Mouse (Mus musculus) CH12F3 (cell line): ENCODE data around the gene Kif4.

ENCODE experiments used
- in situ Hi-C: fragments of 300-500 bp; cut with MboI; formaldehyde crosslinking; loops from 2 replicates; pipeline ENCODE4 v1.14.3; 2020; ENCODE audit warnings: low sequenced_read_pairs

The Kif4 gene

DNA sequence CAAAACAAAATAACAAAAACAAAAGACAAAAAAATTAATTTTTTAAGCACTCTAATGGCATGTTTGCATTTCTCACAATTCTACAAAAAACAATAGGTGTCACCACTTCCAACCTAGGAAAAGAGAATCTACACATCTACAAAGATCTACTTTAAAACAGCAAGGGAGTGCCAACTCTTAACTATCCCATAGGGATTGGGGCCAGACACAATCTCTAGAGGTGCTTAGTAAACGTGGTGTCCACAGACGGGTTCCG is at the start of gene Kif4:
Kif4 (plus strand) TSS at position 192 of the 256 bp plus-strand sequence.
- in situ Hi-C loops: no loop called here

DNA sequence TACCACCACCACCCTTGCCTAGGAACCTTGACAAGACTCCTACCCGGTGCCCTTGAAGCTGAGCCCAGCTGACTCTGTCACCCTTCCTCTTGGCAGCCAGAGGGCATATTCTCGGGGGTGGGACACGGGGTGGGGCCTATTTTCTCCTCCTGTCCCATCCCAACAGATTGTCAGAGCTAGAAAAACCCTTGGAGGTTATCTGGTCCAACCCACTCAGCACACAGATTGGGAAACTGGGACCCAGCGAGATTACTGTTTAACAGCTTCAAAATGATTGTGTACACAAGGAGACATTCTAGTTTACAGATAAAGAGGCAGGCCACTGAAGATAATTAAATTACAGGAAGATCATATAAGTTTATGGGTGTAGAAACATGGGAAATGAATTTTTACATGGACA is 30.7 kb upstream of the Kif4 start, which contains the start of gene P2ry4:
P2ry4 (minus strand) TSS at position 79 of the 400 bp plus-strand sequence.
- in situ Hi-C loops: no loop called here

DNA sequence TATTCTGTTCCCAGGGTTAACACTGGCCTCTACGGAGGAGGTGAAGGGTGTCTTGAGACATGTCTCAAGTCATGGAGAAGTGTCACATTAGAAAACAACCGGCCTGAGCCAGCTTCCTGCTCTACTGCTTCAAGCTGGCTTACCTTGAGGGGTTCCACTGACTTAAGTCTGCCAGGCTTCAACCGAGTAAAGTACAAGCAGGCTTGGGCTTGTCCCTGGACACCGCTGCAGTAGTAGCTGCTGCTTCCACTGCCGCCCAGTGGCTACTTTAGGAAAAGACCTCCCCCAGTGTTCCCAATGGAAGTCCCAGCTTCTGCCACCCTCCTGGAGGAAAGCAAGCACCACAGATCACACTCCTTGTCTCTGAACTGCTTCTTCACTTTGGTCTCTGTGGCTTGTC is 28.1 kb upstream of the Kif4 start:
- in situ Hi-C loops: no loop called here

DNA sequence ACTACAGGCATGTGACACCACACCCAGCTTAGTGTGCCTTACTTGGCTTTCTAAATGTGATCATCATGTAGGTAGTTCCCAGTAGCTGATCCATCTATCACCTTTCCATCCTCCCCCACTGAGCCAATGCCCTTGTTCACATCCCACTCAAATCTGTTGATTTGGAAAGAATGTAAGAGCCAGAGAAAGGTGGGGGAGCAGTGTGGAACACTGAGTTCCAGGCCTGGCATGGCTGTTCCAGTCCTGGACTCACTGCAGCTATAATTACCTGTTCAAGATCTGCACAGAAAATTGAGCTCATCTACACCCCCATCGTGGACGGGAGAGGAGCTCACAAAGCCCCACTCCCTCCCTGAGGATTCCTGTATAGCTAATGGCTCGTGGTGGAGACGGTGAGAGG is 25.8 kb upstream of the Kif4 start:
- in situ Hi-C loops: no loop called here

DNA sequence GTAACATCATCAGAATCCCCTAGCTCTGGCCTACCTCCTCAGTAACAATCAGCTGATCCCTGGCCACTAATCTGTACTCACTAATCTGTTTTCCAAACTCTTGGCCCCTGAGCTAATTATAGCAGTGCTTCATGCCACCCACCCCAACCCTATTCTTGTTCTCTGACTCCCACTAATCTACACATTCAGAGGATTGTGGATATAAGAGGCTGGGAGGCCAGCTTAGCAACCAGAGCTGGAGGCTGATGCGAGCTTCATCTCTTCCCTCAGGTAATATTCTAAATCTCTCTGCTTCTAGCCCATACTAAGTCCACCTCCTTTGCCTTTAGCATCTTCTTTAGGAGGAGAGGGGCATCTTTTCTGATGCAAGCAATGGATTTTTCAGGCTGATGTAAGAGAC is 20.2 kb upstream of the Kif4 start, which contains the start of gene Arr3:
Arr3 (plus strand) TSS at position 184 of the 400 bp plus-strand sequence.
- in situ Hi-C loops: no loop called here

DNA sequence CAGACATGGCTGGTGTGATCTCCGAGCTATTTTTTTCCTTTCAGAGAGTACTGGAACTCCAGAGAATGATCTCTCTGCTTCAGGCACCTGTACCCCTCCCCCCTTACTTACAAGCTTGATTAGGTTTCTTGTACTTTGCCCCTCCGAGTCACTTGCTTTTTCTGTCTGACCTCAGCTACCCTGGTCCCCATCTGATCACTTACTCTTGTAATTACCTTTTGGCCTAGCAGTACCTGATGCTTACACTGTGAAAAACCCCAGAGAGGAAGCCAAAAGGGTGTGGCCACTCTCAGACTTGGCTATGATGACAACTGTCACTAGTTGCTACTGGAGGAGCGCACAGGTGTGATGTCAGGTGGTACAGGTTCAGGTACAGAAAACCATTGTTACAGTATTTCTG is 7.0 kb upstream of the Kif4 start:
- in situ Hi-C loops: no loop called here

DNA sequence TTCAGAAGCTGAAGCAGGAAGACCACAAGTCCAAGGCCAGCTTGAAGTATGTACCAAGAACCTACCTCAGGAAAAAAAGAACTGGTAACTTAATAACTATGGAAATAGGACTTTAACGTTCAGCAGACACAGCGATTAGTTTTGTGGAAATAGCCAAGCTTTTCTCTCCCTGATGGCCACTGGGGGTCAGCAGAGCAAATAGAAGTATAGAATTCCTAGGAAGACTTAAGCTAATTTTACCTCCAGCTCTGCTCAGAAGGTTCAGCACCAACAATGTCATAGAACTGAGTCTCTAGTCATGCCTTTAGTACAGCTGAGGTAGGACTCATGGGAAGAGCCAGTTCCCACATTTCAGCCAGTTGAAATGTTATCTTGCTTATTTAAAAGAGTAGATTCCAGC is 4.2 kb upstream of the Kif4 start:
- in situ Hi-C loops: no loop called here

GRCm38 (mm10) chrX:100624242-100624641 is 1.3 kb upstream of the Kif4 start:
- in situ Hi-C loops: no loop called here

DNA sequence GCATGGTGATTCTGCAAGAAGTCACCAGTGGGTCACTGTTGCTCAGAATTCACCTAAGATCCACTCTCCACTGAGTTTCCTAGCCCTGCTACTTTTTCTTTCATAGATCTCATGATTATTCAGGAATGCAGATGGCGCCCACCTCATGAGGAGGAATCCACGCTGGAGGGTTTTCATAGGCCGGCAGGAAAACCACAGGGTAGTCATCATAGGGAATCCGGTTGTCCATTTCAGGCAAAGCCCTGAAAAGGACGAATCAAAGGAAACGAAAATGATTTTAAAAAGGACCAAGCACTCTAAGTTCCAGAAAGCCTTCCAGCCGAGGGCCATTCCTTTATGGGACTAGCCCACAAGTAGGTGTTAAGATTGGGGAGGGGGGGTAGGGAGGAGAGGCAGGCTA is 391 bp upstream of the Kif4 start:
- in situ Hi-C loops: no loop called here

DNA sequence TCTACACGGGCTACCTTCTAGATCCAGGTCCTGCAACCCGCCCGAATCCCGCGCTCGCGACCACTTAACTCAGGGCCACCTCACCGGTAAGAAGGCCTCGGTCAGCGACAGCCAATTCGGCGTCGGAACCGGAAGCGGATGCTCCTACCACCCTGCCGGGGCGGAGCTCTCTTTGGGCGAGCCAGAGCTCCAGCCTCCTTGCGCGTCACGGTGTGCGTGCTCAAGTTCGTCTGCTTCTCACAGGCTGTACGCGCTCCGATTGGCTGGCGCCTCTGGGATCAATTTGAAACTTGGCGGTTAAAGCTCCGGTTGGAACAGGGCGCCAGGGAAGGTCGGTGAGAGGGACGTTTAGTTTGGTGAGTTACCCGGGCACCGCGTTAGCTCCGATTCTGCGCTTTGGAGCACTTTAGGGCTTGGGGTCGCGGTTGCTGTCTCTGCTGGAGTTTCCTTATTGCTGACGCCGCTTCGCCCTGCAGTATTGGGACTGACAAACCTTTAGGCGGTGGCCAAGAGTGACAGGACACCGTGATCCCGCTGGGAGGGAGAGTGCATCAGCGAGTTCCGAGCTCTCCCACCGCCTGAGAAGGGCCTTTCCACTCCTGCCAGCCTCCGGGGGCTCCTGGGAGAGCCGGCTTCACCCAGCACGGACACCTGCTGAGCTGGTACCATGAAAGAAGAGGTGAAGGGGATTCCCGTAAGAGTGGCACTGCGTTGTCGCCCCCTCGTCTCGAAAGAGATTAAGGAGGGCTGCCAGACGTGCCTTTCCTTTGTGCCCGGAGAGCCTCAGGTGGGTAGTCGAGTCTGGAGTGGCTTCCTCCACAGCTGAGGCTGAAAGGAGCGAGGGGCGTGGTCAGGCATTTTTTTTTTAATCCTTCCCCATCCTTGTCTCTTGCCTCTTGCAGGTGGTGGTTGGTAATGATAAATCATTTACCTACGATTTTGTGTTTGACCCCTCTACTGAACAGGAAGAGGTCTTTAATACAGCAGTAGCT is 561 bp downstream of the Kif4 start, which contains the start of gene Pdzd11:
Pdzd11 (minus strand) TSS at position 767 of the 992 bp plus-strand sequence.
- in situ Hi-C loops: no loop called here

- in situ Hi-C loops: no loop called here
Measured at GRCm38 (mm10) chrX:100629076-100629475, 3.5 kb downstream of the Kif4 start.

GRCm38 (mm10) chrX:100638477-100638876 is 12.9 kb downstream of the Kif4 start:
- in situ Hi-C loops: no loop called here

- in situ Hi-C loops: no loop called here
Measured at GRCm38 (mm10) chrX:100652848-100653247, 27.3 kb downstream of the Kif4 start.

DNA sequence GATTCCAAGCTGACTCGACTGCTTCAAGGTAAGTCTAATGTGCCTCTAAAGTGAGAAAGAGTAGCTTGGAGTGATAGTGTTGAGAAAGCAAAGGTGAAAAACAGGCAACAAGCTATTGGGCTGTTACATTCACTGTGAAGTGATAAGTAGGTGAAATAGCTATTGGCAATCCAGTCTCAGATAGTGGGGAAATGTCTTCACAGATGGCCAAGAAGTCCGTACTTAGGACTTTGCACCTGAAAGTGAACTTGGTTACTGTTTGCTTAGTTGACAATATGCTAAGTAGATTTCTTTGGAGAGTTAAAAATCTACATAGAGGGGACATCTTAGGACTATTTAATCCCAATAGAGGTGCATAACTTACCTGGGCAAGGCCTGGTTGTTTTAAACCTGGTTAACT is 39.3 kb downstream of the Kif4 start:
- in situ Hi-C loops: no loop called here

- in situ Hi-C loops: no loop called here
Measured at GRCm38 (mm10) chrX:100678204-100678603, 52.7 kb downstream of the Kif4 start.

- in situ Hi-C loops: no loop called here
Measured at GRCm38 (mm10) chrX:100686527-100686926, 61.0 kb downstream of the Kif4 start.

DNA sequence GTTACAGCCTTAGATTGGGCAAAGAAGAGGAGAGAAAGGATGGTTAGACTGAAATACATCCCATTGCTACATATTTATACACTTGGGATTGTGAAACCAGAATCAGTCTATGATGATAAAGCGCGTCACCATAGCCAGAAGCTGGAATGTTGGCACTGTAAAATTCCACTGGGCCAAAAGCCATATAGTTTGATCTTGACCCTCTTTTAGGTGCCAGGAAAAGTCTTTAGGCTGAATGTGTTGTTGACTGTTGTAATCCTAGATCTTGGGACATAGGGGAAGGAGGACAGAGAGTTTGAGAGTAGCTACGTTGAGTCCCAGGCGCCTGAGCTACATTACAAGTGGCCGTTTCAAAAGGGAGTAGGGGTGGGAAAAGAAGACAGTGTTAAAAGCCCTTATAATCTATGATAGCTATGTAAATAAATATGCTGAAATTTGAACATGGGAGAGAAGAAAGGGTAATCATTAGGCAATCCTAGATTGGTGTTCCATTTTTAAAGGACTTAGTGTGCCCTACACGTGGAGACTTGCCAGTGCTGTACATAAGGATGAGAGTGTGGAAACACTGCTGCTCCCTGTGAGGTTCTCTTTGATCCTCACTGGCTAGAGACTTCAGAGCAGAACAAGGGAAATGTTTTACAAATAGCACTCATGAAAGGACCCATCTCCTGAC is 62.0 kb downstream of the Kif4 start:
- in situ Hi-C loops: no loop called here

GRCm38 (mm10) chrX:100688033-100688370 is 62.5 kb downstream of the Kif4 start:
- in situ Hi-C loops: no loop called here

- in situ Hi-C loops: no loop called here
Measured at GRCm38 (mm10) chrX:100696776-100697175, 71.2 kb downstream of the Kif4 start.

DNA sequence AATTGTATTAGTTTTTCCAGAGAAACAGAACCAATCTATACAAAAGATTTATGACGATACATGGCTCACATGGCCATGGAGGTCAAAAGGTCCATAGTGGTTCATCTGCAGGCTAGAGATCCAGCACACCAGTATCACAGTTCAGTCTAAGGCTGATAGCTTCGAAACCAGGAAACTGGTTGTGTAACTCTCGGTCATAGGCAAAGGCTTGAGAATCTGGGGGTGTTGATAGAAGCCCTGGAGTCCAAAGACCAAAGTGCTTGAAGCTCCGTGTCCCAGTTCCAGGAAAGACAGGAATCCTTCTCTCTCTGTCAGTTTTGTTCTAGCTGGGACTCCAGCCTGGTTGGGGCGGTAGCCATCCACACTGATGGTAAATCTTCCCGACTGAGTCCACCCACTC is 82.5 kb downstream of the Kif4 start:
- in situ Hi-C loops: no loop called here

DNA sequence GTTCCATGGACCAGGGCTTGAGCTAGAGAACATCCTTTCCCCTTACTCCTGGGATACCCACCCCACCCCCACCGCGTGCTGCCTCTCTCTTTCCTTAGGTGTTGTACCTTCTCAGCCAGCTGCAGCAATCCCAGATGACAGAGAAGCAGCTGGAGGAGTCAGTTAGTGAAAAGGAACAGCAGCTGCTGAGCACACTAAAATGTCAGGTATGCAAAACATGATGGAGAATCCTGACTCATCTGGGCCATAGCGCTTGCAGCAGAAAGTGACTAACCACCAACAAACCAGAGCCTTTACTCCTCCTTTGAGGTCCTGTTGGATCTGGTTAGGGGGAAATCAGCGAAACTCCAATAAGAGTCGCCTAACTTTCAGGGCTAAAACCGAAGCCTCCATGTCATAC is 90.6 kb downstream of the Kif4 start:
- in situ Hi-C loops: no loop called here

- in situ Hi-C loops: no loop called here
Measured at GRCm38 (mm10) chrX:100728947-100729346, 103.4 kb downstream of the Kif4 start.
